Mouse (Mus musculus) MEL (cell line): ENCODE results near the gene Cntnap5c. TPM values are rescaled to one million over a fixed set of nuclear protein-coding genes. Genes with fewer than 3 reads are reported as not detected.

Source experiments
- DNase-seq: peaks from one replicate; pipeline ENCODE4 v3.0.0; 2011; ENCODE audit warnings: low read depth, low spot score
- H3K27ac ChIP-seq: 2 replicates; pipeline ENCODE4 v1.5.1; 2012; ENCODE audit warnings: low read depth, mild to moderate bottlenecking, control low read depth, low read length, moderate library complexity; ENCODE audit not compliant: control insufficient read depth
- H3K27me3 ChIP-seq, 2 experiments: fragments of 150-350 bp in 1 of 2; sonication (generic) in 1 of 2; 2 replicates each; pipeline ENCODE4 v1.6.1; 2012; ENCODE audit warnings: low read length in 2 of 2, mild to moderate bottlenecking in 2 of 2, improper control_type of control experiment in 1 of 2, moderate library complexity in 1 of 2; ENCODE audit not compliant: insufficient read depth in 2 of 2, control insufficient read depth in 1 of 2
- H3K36me3 ChIP-seq, 2 experiments: 2 replicates each; pipeline ENCODE4 v1.6.1; 2012 to 2014; ENCODE audit warnings: low read length in 2 of 2, improper control_type of control experiment in 1 of 2, inconsistent platforms in 1 of 2, mild to moderate bottlenecking in 1 of 2; ENCODE audit not compliant: insufficient read depth in 2 of 2, control insufficient read depth in 1 of 2
- H3K4me1 ChIP-seq, 2 experiments: fragments of 150-350 bp in 1 of 2; sonication (generic) in 1 of 2; 2 replicates each; pipeline ENCODE4 v1.6.1; 2012; ENCODE audit warnings: low read length in 2 of 2, improper control_type of control experiment in 1 of 2, mild to moderate bottlenecking in 1 of 2; ENCODE audit not compliant: insufficient read depth in 2 of 2, control insufficient read depth in 1 of 2
- H3K4me3 ChIP-seq, 2 experiments: fragments of 150-350 bp in 1 of 2; sonication (generic) in 1 of 2; 2 replicates each; pipeline ENCODE4 v1.5.1; 2012; ENCODE audit warnings: low read depth in 2 of 2, low read length in 2 of 2, mild to moderate bottlenecking in 2 of 2, moderate library complexity in 2 of 2, control low read depth in 1 of 2, improper control_type of control experiment in 1 of 2; ENCODE audit not compliant: control insufficient read depth in 1 of 2, insufficient read depth in 1 of 2
- H3K79me2 ChIP-seq: 2 replicates; pipeline ENCODE4 v1.6.1; 2012; ENCODE audit warnings: mild to moderate bottlenecking, low read length, moderate library complexity; ENCODE audit not compliant: control insufficient read depth, poor library complexity, insufficient read depth
- H3K9ac ChIP-seq: 2 replicates; pipeline ENCODE4 v1.6.1; 2012; ENCODE audit warnings: low read depth, mild to moderate bottlenecking, control low read depth, low read length, moderate library complexity; ENCODE audit not compliant: control insufficient read depth, poor library complexity, severe bottlenecking
- H3K9me3 ChIP-seq: fragments of 150-350 bp; sonication (generic); replicated peaks from 2 replicates; pipeline ENCODE4 v1.6.1; 2012; ENCODE audit warnings: mild to moderate bottlenecking, low read length, improper control_type of control experiment, moderate library complexity; ENCODE audit not compliant: insufficient read depth
- BHLHE40 ChIP-seq: IDR thresholded peaks from 2 replicates; pipeline ENCODE4 v1.6.1; 2012; ENCODE audit warnings: low read depth, mild to moderate bottlenecking, inconsistent platforms, low read length, improper control_type of control experiment, borderline replicate concordance
- E2F4 ChIP-seq: IDR thresholded peaks from 2 replicates; pipeline ENCODE4 v1.6.1; 2011; ENCODE audit warnings: low read depth, low read length, improper control_type of control experiment, borderline replicate concordance
- ELF1 ChIP-seq: IDR thresholded peaks from 2 replicates; pipeline ENCODE4 v1.6.1; 2014; ENCODE audit warnings: low read depth, mild to moderate bottlenecking, inconsistent platforms, low read length, improper control_type of control experiment, moderate library complexity
- EP300 ChIP-seq, 2 experiments: IDR thresholded peaks; 2 replicates each; pipeline ENCODE4 v1.6.1; 2011; ENCODE audit warnings: improper control_type of control experiment in 2 of 2, low read length in 2 of 2, low read depth in 1 of 2, mild to moderate bottlenecking in 1 of 2
- KAT2A ChIP-seq: conservative IDR thresholded peaks from 2 replicates; pipeline ENCODE4 v1.6.1; 2012; ENCODE audit warnings: low read depth, low read length, improper control_type of control experiment, inconsistent platforms
- MEF2A ChIP-seq: IDR thresholded peaks from 2 replicates; pipeline ENCODE4 v1.6.1; 2014; ENCODE audit warnings: low read depth, mild to moderate bottlenecking, inconsistent platforms, low read length, improper control_type of control experiment; ENCODE audit not compliant: poor library complexity, insufficient replicate concordance, severe bottlenecking; ENCODE audit errors: extremely low read depth
- MYB ChIP-seq: IDR thresholded peaks from 2 replicates; pipeline ENCODE4 v1.6.1; 2011; ENCODE audit warnings: mild to moderate bottlenecking, low read depth, low read length, improper control_type of control experiment
- MYC ChIP-seq: IDR thresholded peaks from 2 replicates; pipeline ENCODE4 v1.6.1; 2011; ENCODE audit warnings: low read depth, mild to moderate bottlenecking, low read length, improper control_type of control experiment, moderate library complexity
- POLR2AphosphoS2 ChIP-seq: IDR thresholded peaks from 2 replicates; pipeline ENCODE4 v1.6.1; 2011; ENCODE audit warnings: low read length, improper control_type of control experiment
- POLR2AphosphoS5 ChIP-seq: IDR thresholded peaks from 2 replicates; pipeline ENCODE4 v1.6.1; 2012; ENCODE audit warnings: low read depth, borderline replicate concordance, mild to moderate bottlenecking, inconsistent platforms, low read length, moderate library complexity, mixed read lengths
- RAD21 ChIP-seq: IDR thresholded peaks from 2 replicates; pipeline ENCODE4 v1.6.1; 2011; ENCODE audit warnings: mild to moderate bottlenecking, low read depth, low read length, improper control_type of control experiment
- SIN3A ChIP-seq: IDR thresholded peaks from 2 replicates; pipeline ENCODE4 v1.6.1; 2012; ENCODE audit warnings: low read length, improper control_type of control experiment, inconsistent platforms
- SMC3 ChIP-seq: IDR thresholded peaks from 2 replicates; pipeline ENCODE4 v1.6.1; 2011; ENCODE audit warnings: low read depth, low read length, improper control_type of control experiment
- TBP ChIP-seq: IDR thresholded peaks from 2 replicates; pipeline ENCODE4 v1.8.0; 2011; ENCODE audit warnings: low read depth, low read length, improper control_type of control experiment
- USF1 ChIP-seq: IDR thresholded peaks from 2 replicates; pipeline ENCODE4 v1.6.1; 2014; ENCODE audit warnings: low read depth, mild to moderate bottlenecking, inconsistent platforms, low read length, improper control_type of control experiment, moderate library complexity
- ZKSCAN1 ChIP-seq: IDR thresholded peaks from 2 replicates; pipeline ENCODE4 v1.6.1; 2012; ENCODE audit warnings: low read depth, mild to moderate bottlenecking, inconsistent platforms, low read length, improper control_type of control experiment, moderate library complexity
- ZMIZ1 ChIP-seq: IDR thresholded peaks from 2 replicates; pipeline ENCODE4 v1.6.1; 2012; ENCODE audit warnings: low read depth, mild to moderate bottlenecking, inconsistent platforms, low read length, improper control_type of control experiment, moderate library complexity
- polyA plus RNA-seq, 2 experiments: library from polyadenylated mRNA; stranded (reverse) in 1 of 2; unstranded in 1 of 2; fragments of >175 nt in 1 of 2; fragments of >200 nt in 1 of 2; gene quantifications; 2 replicates each; pipeline versions ENCODE4 v1.2.1 to v1.2.4; 2012; ENCODE audit warnings: low replicate concordance in 2 of 2, low read depth in 1 of 2; ENCODE audit not compliant: insufficient read length in 2 of 2, insufficient read depth in 1 of 2, missing spikeins in 1 of 2
- total RNA-seq: library from RNA; depleted of rRNA; stranded (reverse); fragments of 300-350 nt; gene quantifications from 2 replicates; pipeline ENCODE4 v1.2.3, GENCODE M21; 2012

Gene Cntnap5c
- total and polyA plus RNA-seq, 3 experiments = not detected

DNA sequence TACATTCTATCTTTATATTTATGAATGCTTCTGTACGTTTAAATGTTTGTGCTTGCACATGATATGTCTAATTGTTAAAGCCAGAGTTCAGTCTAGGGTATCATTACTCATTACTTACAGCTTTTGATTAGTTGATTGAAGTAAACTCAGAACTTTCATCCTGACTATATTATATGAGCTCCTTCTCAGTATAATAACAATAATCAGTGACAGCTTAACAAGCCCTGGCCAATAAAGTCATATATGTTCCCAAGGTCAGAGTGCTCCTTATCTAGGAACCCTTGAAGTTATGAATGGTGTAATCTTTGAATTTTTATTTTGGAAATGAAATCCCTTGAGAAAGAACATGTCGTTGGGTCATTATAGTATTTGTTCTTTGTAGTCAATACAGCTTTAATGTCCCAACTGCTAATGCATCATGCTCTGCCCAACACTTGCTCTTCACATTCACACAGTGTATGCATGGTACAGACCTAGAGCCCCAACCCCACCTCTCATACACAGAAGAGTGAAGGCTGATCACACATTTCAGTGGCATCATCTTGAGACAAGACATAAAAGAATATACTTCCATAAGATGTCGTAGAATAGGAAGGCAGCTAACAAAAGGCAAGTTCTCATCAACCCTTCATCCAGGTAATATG, 27.4 kb downstream of the Cntnap5c start:
- no peaks in the 10 kb centered on the region for H3K79me2 ChIP-seq
- H3K27ac ChIP-seq = no peak overlapping the region
- no peaks in the 10 kb centered on the region for H3K36me3 ChIP-seq
- DNase-seq = no peak
- H3K9me3 ChIP-seq = no peaks in the 10 kb centered on the region
- no peaks in the 10 kb centered on the region for H3K4me1 ChIP-seq
- H3K27me3 ChIP-seq = no peaks in the 10 kb centered on the region; a peak in 1 of 4 replicates
- H3K4me3 ChIP-seq = no peak overlapping the region
- TF ChIP-seq POLR2AphosphoS5 (no peak), MYC (no peak), MEF2A (no peak), TBP (no peak), MYB (no peak), SIN3A (no peak)
- H3K9ac ChIP-seq = no peak overlapping the region

DNA sequence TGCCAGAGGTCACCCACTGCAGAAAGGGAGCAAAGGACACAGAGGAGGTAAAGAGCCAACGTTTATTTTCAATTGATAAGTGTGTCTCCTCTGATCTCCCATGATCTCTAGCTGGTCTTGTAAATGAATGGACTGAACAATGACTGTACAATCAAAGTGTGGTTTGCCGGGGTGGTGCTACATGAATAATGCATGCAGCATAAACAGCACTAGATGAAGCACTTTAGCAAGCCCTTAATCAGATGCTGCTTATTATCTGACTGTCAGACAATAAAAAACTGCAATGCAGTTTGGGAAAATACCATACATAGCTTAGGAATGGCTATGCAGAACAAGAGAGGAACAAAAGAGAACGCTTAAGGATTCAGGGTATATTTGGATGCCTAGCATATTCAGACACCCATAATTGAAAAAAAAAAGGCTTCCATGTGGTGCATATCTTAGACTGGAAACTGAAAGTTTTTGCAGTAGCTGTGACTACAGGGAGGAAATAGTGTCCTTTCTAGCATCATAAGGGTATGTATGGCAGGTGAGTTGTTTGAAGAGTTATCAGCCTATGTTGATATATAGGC, 30.1 kb downstream of the Cntnap5c start:
- no peaks in the 10 kb centered on the region for H3K4me1 ChIP-seq
- H3K27me3 ChIP-seq = no peaks in the 10 kb centered on the region
- DNase-seq = no peak
- no peaks in the 10 kb centered on the region for H3K9me3 ChIP-seq
- no peak for TF ChIP-seq E2F4
- TF ChIP-seq USF1 = no peak
- no peak for TF ChIP-seq SMC3
- no peak for TF ChIP-seq RAD21
- no peak for TF ChIP-seq BHLHE40
- no peak for TF ChIP-seq KAT2A
- no peak for TF ChIP-seq POLR2AphosphoS2
- TF ChIP-seq SIN3A = no peak
- TF ChIP-seq ELF1 = no peak
- TF ChIP-seq ZKSCAN1 = no peak
- TF ChIP-seq ZMIZ1 = no peak
- no peak for TF ChIP-seq EP300 (IDR thresholded peaks at IDR 0.05; ENCODE audit: low read depth in 1 of 2, low read length in 2 of 2)
- H3K9ac ChIP-seq = no peak overlapping the region
- no peak overlapping the region for H3K27ac ChIP-seq
- no peaks in the 10 kb centered on the region for H3K36me3 ChIP-seq
- no peak overlapping the region for H3K4me3 ChIP-seq
- no peaks in the 10 kb centered on the region for H3K79me2 ChIP-seq
